Mouse (Mus musculus) embryonic facial prominence, embryonic 11.5 days (tissue): ENCODE results near the gene Olfr319. TPM values are rescaled to one million over a fixed set of nuclear protein-coding genes. Genes with fewer than 3 reads are reported as not detected.
"Not testable (repeated sequence)": the region's sequence is repeated elsewhere in the genome, so short reads cannot be mapped to it uniquely, and the experiment has no call there.

Experiments
- ATAC-seq: fragments of 200-750 bp; cut with Nextera tagmentation; replicated peaks from 2 replicates; pipeline ENCODE4 v1.8.0; 2017; ENCODE audit warnings: low read depth; ENCODE audit not compliant: insufficient number of reproducible peaks, low FRiP score, low TSS enrichment
- DNase-seq: peaks from one replicate; pipeline ENCODE4 v3.0.0-alpha.2; 2015; ENCODE audit warnings: low spot score
- H3K27ac ChIP-seq: fragments of 300-500 bp; sonication (generic); replicated peaks from 2 replicates; pipeline ENCODE4 v1.5.1; 2014; ENCODE audit warnings: mild to moderate bottlenecking, low read depth, low read length, control low read depth
- H3K27me3 ChIP-seq: fragments of 300-500 bp; sonication (generic); 2 replicates; pipeline ENCODE4 v1.6.1; 2014; ENCODE audit warnings: mild to moderate bottlenecking, low read length, moderate library complexity, mixed read lengths; ENCODE audit not compliant: control insufficient read depth, insufficient read depth
- H3K36me3 ChIP-seq: fragments of 300-500 bp; sonication (generic); replicated peaks from 2 replicates; pipeline ENCODE4 v1.6.1; 2014; ENCODE audit warnings: low read depth, mild to moderate bottlenecking, low read length, moderate library complexity, mixed read lengths; ENCODE audit not compliant: control insufficient read depth, insufficient read depth
- H3K4me1 ChIP-seq: fragments of 300-500 bp; sonication (generic); 2 replicates; pipeline ENCODE4 v1.6.1; 2014; ENCODE audit warnings: low read length, mixed read lengths; ENCODE audit not compliant: control insufficient read depth, insufficient read depth
- H3K4me2 ChIP-seq: fragments of 300-500 bp; sonication (generic); 2 replicates; pipeline ENCODE4 v1.6.1; 2014; ENCODE audit warnings: low read depth, mild to moderate bottlenecking, control low read depth, low read length, moderate library complexity
- H3K4me3 ChIP-seq: fragments of 300-500 bp; sonication (generic); 2 replicates; pipeline ENCODE4 v1.5.1; 2014; ENCODE audit warnings: low read depth, low read length, control low read depth
- H3K9ac ChIP-seq: fragments of 300-500 bp; sonication (generic); replicated peaks from 2 replicates; pipeline ENCODE4 v1.6.1; 2014; ENCODE audit warnings: mild to moderate bottlenecking, control low read depth, low read length
- H3K9me3 ChIP-seq: fragments of 300-500 bp; sonication (generic); replicated peaks from 2 replicates; pipeline ENCODE4 v1.6.1; 2016; ENCODE audit warnings: mild to moderate bottlenecking, low read length, inconsistent platforms, mixed read lengths; ENCODE audit not compliant: control insufficient read depth
- WGBS: fragments of 180-500 bp; shearing (Covaris S2); extraction: QIAGEN DNeasy Blood & Tissue Kit; methylation state at CpG from one replicate; pipeline ENCODE4 v1.1.7; 2014; 5-methylcytosine and 5-hydroxymethylcytosine counted together
- polyA plus RNA-seq: library from polyadenylated mRNA; unstranded; fragments of >200 nt; fragmentation: Nextera tagmentation; extraction: Ambion mirVana; gene quantifications from 2 replicates; pipeline ENCODE4 v1.2.1, GENCODE M21; 2014

Gene Olfr319
- polyA plus RNA-seq, result not detected in 2 replicates

GRCm38 (mm10) chr11:58698862-58699261 is at the start of gene Olfr319:
Gene Olfr319 (plus strand): TSS chr11:58699162.
- H3K27me3 ChIP-seq, result no peaks in the 10 kb centered on the region
- 83% methylated on average over 3 of the region's 3 CpGs for WGBS
- H3K4me3 ChIP-seq, result no peak within 1 kb of the TSS
- H3K27ac ChIP-seq, result no peak within 1 kb of the TSS
- no peak within 1 kb of the TSS for H3K4me2 ChIP-seq
- DNase-seq (no peak), ATAC-seq (no peak)
- H3K36me3 ChIP-seq, result no peaks in the 10 kb centered on the region
- H3K9me3 ChIP-seq, result no peaks in the 10 kb centered on the region
- H3K9ac ChIP-seq, result no peak within 1 kb of the TSS
- no peaks in the 10 kb centered on the region for H3K4me1 ChIP-seq

GRCm38 (mm10) chr11:58655151-58655550 is 43.8 kb upstream of the Olfr319 start:
- DNase-seq, result no peak
- 88% methylated on average over 3 of the region's 3 CpGs for WGBS
- H3K9me3 ChIP-seq, result no peaks in the 10 kb centered on the region
- no peaks in the 10 kb centered on the region for H3K4me1 ChIP-seq
- H3K9ac ChIP-seq, result no peak overlapping the region
- no peaks in the 10 kb centered on the region for H3K27me3 ChIP-seq
- no peak for ATAC-seq
- no peak overlapping the region for H3K27ac ChIP-seq
- no peaks in the 10 kb centered on the region for H3K36me3 ChIP-seq
- H3K4me2 ChIP-seq, result no peak overlapping the region
- no peak overlapping the region for H3K4me3 ChIP-seq

- Histone ChIP-seq H3K9ac (no peak within 1 kb of the TSS), H3K4me3 (no peak within 1 kb of the TSS), H3K36me3 (no peaks in the 10 kb centered on the region), H3K27ac (no peak within 1 kb of the TSS), H3K4me1 (no peaks in the 10 kb centered on the region), H3K27me3 (no peaks in the 10 kb centered on the region), H3K4me2 (no peak within 1 kb of the TSS), H3K9me3 (no peaks in the 10 kb centered on the region)
- DNase-seq, result no peak
- no peak for ATAC-seq
- 85% methylated on average over 4 of the region's 4 CpGs for WGBS
These were observed 40.4 kb upstream of the Olfr319 start, which contains the start of gene Olfr322 for GRCm38 (mm10) chr11:58658596-58658995. Gene Olfr322 (plus strand): TSS chr11:58658782.

GRCm38 (mm10) chr11:58669252-58669651 is 29.7 kb upstream of the Olfr319 start:
- no peak for DNase-seq
- Histone ChIP-seq H3K4me2 (no peak overlapping the region), H3K4me3 (no peak overlapping the region), H3K9ac (no peak overlapping the region), H3K27me3 (no peaks in the 10 kb centered on the region), H3K36me3 (no peaks in the 10 kb centered on the region), H3K4me1 (no peaks in the 10 kb centered on the region), H3K27ac (no peak overlapping the region), H3K9me3 (no peaks in the 10 kb centered on the region)
- ATAC-seq, result no peak

GRCm38 (mm10) chr11:58671825-58672224 is 27.1 kb upstream of the Olfr319 start:
- no peak for DNase-seq
- 61% methylated on average over 4 of the region's 4 CpGs for WGBS
- ATAC-seq, result no peak

GRCm38 (mm10) chr11:58680799-58681198 is 18.2 kb upstream of the Olfr319 start, which contains the start of gene Olfr320:
Gene Olfr320 (plus strand): TSS chr11:58681099.
- no peak within 1 kb of the TSS for H3K4me3 ChIP-seq
- no peak within 1 kb of the TSS for H3K27ac ChIP-seq
- H3K4me1 ChIP-seq, result no peaks in the 10 kb centered on the region
- no peaks in the 10 kb centered on the region for H3K36me3 ChIP-seq
- ATAC-seq, result no peak
- no peak within 1 kb of the TSS for H3K9ac ChIP-seq
- H3K27me3 ChIP-seq, result no peaks in the 10 kb centered on the region
- WGBS, result 79% methylated on average over 1 of the region's 1 CpGs
- no peak within 1 kb of the TSS for H3K4me2 ChIP-seq
- DNase-seq, result no peak
- H3K9me3 ChIP-seq, result no peaks in the 10 kb centered on the region

More at GRCm38 (mm10) chr11:58671825-58672224, 27.1 kb upstream of the Olfr319 start:
- Histone ChIP-seq H3K27me3 (no peaks in the 10 kb centered on the region), H3K27ac (no peak overlapping the region), H3K4me3 (no peak overlapping the region), H3K36me3 (no peaks in the 10 kb centered on the region), H3K4me1 (no peaks in the 10 kb centered on the region), H3K9ac (no peak overlapping the region), H3K9me3 (no peaks in the 10 kb centered on the region), H3K4me2 (no peak overlapping the region)

- Histone ChIP-seq H3K4me2 (no peak overlapping the region), H3K4me3 (no peak overlapping the region), H3K36me3 (no peaks in the 10 kb centered on the region), H3K9ac (no peak overlapping the region), H3K4me1 (no peaks in the 10 kb centered on the region), H3K9me3 (no peaks in the 10 kb centered on the region), H3K27ac (no peak overlapping the region), H3K27me3 (no peaks in the 10 kb centered on the region)
- DNase-seq (no peak), ATAC-seq (no peak)
- 80% methylated on average over 11 of the region's 11 CpGs for WGBS
These were observed 10.1 kb downstream of the Olfr319 start for GRCm38 (mm10) chr11:58709086-58709485.

GRCm38 (mm10) chr11:58717723-58718122 is 18.8 kb downstream of the Olfr319 start:
- H3K27me3 ChIP-seq, ATAC-seq: not testable (repeated sequence)

More at GRCm38 (mm10) chr11:58717723-58718122, 18.8 kb downstream of the Olfr319 start:
- not testable (repeated sequence) for H3K27ac ChIP-seq, H3K4me3 ChIP-seq, H3K9ac ChIP-seq, H3K4me2 ChIP-seq, H3K36me3 ChIP-seq, DNase-seq, H3K4me1 ChIP-seq, H3K9me3 ChIP-seq
- 90% methylated on average over 6 of the region's 7 CpGs for WGBS
